Mouse (Mus musculus) heart, embryonic 11.5 days (tissue): Measurements from ENCODE around the gene Tdpoz1. TPM values are rescaled to one million over a fixed set of nuclear protein-coding genes. Genes with fewer than 3 reads are reported as not detected.
"Not testable (repeated sequence)": the region's sequence is repeated elsewhere in the genome, so short reads cannot be mapped to it uniquely, and the experiment has no call there.

Experiments
- ATAC-seq: fragments of 200-750 bp; cut with Nextera tagmentation; replicated peaks from 2 replicates; pipeline ENCODE4 v1.8.0; 2017; ENCODE audit warnings: moderate library complexity; ENCODE audit not compliant: insufficient number of reproducible peaks, low FRiP score, low TSS enrichment
- H3K27ac ChIP-seq: fragments of 300-500 bp; sonication (generic); 2 replicates; pipeline ENCODE4 v1.5.1; 2014; ENCODE audit warnings: mild to moderate bottlenecking, low read depth, low read length
- H3K27me3 ChIP-seq: fragments of 300-500 bp; sonication (generic); 2 replicates; pipeline ENCODE4 v1.6.1; 2014; ENCODE audit warnings: mild to moderate bottlenecking, low read length, mixed read lengths; ENCODE audit not compliant: control insufficient read depth, insufficient read depth
- H3K36me3 ChIP-seq: fragments of 300-500 bp; sonication (generic); 2 replicates; pipeline ENCODE4 v1.6.1; 2014; ENCODE audit warnings: mild to moderate bottlenecking, low read length, moderate library complexity, mixed read lengths; ENCODE audit not compliant: control insufficient read depth, insufficient read depth
- H3K4me1 ChIP-seq: fragments of 300-500 bp; sonication (generic); 2 replicates; pipeline ENCODE4 v1.6.1; 2014; ENCODE audit warnings: low read length; ENCODE audit not compliant: control insufficient read depth, insufficient read depth
- H3K4me2 ChIP-seq: fragments of 300-500 bp; sonication (generic); 2 replicates; pipeline ENCODE4 v1.6.1; 2014; ENCODE audit warnings: mild to moderate bottlenecking, moderate library complexity
- H3K4me3 ChIP-seq: fragments of 300-500 bp; sonication (generic); 2 replicates; pipeline ENCODE4 v1.5.1; 2014; ENCODE audit warnings: low read depth, low read length
- H3K9ac ChIP-seq: fragments of 300-500 bp; sonication (generic); 2 replicates; pipeline ENCODE4 v1.6.1; 2014; ENCODE audit warnings: mild to moderate bottlenecking, low read depth, low read length, moderate library complexity
- H3K9me3 ChIP-seq: fragments of 300-500 bp; sonication (generic); replicated peaks from 2 replicates; pipeline ENCODE4 v1.6.1; 2016; ENCODE audit warnings: low read length; ENCODE audit not compliant: control insufficient read depth
- WGBS: fragments of 180-500 bp; shearing (Covaris S2); extraction: QIAGEN DNeasy Blood & Tissue Kit; methylation state at CpG from one replicate; pipeline ENCODE4 v1.1.7; 2014; ENCODE audit not compliant: insufficient replicate concordance; 5-methylcytosine and 5-hydroxymethylcytosine counted together
- polyA plus RNA-seq: library from polyadenylated mRNA; unstranded; fragments of >200 nt; fragmentation: Nextera tagmentation; extraction: Ambion mirVana; gene quantifications from 2 replicates; pipeline ENCODE4 v1.2.1, GENCODE M21; 2014

Gene Tdpoz1
- polyA plus RNA-seq = not detected in 2 replicates

GRCm38 (mm10) chr3:93676210-93676609 is at the start of gene Tdpoz1:
TSS of gene Tdpoz1 (minus strand) at chr3:93676310.
- H3K27ac ChIP-seq, H3K27me3 ChIP-seq, H3K36me3 ChIP-seq, H3K4me1 ChIP-seq, H3K9me3 ChIP-seq, H3K9ac ChIP-seq, H3K4me2 ChIP-seq, ATAC-seq, H3K4me3 ChIP-seq: not testable (repeated sequence)
- WGBS = 80% methylated on average over 2 of the region's 4 CpGs

GRCm38 (mm10) chr3:93708969-93709637 is 33.0 kb upstream of the Tdpoz1 start:
- H3K4me2 ChIP-seq, H3K36me3 ChIP-seq, H3K27me3 ChIP-seq, H3K4me3 ChIP-seq, H3K9me3 ChIP-seq, H3K27ac ChIP-seq, H3K4me1 ChIP-seq, H3K9ac ChIP-seq, ATAC-seq: not testable (repeated sequence)
- 76% methylated on average over 2 of the region's 2 CpGs for WGBS

GRCm38 (mm10) chr3:93692970-93693369 is 16.9 kb upstream of the Tdpoz1 start, which contains the start of gene Gm37596:
TSS of gene Gm37596 (minus strand) at chr3:93693070.
- H3K4me3 ChIP-seq, H3K9me3 ChIP-seq, H3K9ac ChIP-seq, H3K4me1 ChIP-seq, H3K27ac ChIP-seq, H3K36me3 ChIP-seq, ATAC-seq, H3K27me3 ChIP-seq, H3K4me2 ChIP-seq: not testable (repeated sequence)
- WGBS = 40% methylated on average over 1 of the region's 2 CpGs

GRCm38 (mm10) chr3:93670805-93671503 is 5.2 kb downstream of the Tdpoz1 start:
- H3K4me2 ChIP-seq, H3K27ac ChIP-seq, H3K36me3 ChIP-seq, H3K9me3 ChIP-seq, H3K4me1 ChIP-seq, ATAC-seq, H3K4me3 ChIP-seq, H3K27me3 ChIP-seq, H3K9ac ChIP-seq: not testable (repeated sequence)
- WGBS = 63% methylated on average over 5 of the region's 6 CpGs

- Histone ChIP-seq H3K9me3 (no peaks in the 10 kb centered on the region), H3K9ac (no peak overlapping the region), H3K27ac (no peak overlapping the region), H3K4me1 (no peaks in the 10 kb centered on the region), H3K4me2 (no peak overlapping the region), H3K27me3 (no peaks in the 10 kb centered on the region), H3K4me3 (no peak overlapping the region), H3K36me3 (no peaks in the 10 kb centered on the region)
- WGBS = 67% methylated on average over 1 of the region's 1 CpGs
- ATAC-seq = no peak
Measured at GRCm38 (mm10) chr3:93654260-93654659, 21.9 kb downstream of the Tdpoz1 start.

GRCm38 (mm10) chr3:93652586-93652985 is 23.5 kb downstream of the Tdpoz1 start, which contains the start of gene Tdpoz2:
TSS of gene Tdpoz2 (minus strand) at chr3:93652686.
- Histone ChIP-seq H3K27me3 (no peaks in the 10 kb centered on the region), H3K4me3 (no peak within 1 kb of the TSS), H3K9ac (no peak within 1 kb of the TSS), H3K36me3 (no peaks in the 10 kb centered on the region), H3K27ac (no peak within 1 kb of the TSS), H3K4me1 (no peaks in the 10 kb centered on the region), H3K4me2 (no peak within 1 kb of the TSS), H3K9me3 (no peaks in the 10 kb centered on the region)
- WGBS = 70% methylated on average over 3 of the region's 3 CpGs
- ATAC-seq = no peak

- H3K9ac ChIP-seq, H3K9me3 ChIP-seq, H3K4me1 ChIP-seq, H3K4me3 ChIP-seq, H3K27me3 ChIP-seq, H3K4me2 ChIP-seq, H3K27ac ChIP-seq, H3K36me3 ChIP-seq, ATAC-seq: not testable (repeated sequence)
- WGBS = 58% methylated on average over 4 of the region's 4 CpGs
Measured at GRCm38 (mm10) chr3:93630917-93631714, 45.0 kb downstream of the Tdpoz1 start.
